Mouse (Mus musculus): ENCODE results near the gene Leo1. TPM values are rescaled to one million over a fixed set of nuclear protein-coding genes. Genes with fewer than 3 reads are reported as not detected.

Leo1 gene
- 39.0 and 39.4 TPM in 2 replicates for polyA plus RNA-seq (2014; fragmentation: Nextera tagmentation; extraction: Ambion mirVana)

- WGBS = under 1% methylated on average over 45 of the region's 45 CpGs
- peak; percentile 82 for DNase-seq (ENCODE audit: low spot score)
Observed at GRCm38 (mm10) chr9:75440796-75441666, at the start of gene Leo1. Leo1 (plus strand) TSS chr9:75441524.

DNA sequence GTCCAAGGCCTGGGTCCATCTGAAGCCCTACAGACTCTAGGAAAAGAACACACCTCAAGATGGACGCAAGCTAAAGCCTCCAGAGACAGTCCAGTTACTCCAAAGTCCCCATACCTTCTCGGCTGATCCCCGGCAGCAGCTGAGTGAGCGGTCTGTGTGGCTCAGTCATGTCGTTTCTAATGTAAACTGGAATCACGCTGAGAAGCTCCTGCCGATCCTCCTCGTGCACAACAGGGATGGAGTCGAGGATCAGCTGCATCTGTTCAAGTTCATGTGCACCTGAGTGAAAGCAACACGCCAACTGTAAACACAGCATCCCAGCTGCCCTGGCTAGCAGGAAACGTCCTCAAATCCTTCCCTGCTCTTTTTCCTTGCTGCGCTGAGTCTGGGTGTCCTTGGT is 48.1 kb upstream of the Leo1 start:
- Histone ChIP-seq H3K4me2 (no peak overlapping the region), H3K9ac (ENCODE audit: low read depth, low read length) (no peak overlapping the region), H3K4me1 (replicated peaks; ENCODE audit: control insufficient read depth, insufficient read depth, low read length) (no peaks in the 10 kb centered on the region), H3K4me3 (ENCODE audit: low read depth, low read length) (no peak overlapping the region), H3K27me3 (replicated peaks; ENCODE audit: control insufficient read depth, insufficient read depth, low read length) (no peaks in the 10 kb centered on the region), H3K9me3 (ENCODE audit: control insufficient read depth, low read length) (no peaks in the 10 kb centered on the region), H3K36me3 (ENCODE audit: control insufficient read depth, insufficient read depth, low read length) (peaks cover 31% of the 10 kb centered on the region), H3K27ac (ENCODE audit: low read depth, low read length) (no peak overlapping the region)
- WGBS = 89% methylated on average over 12 of the region's 12 CpGs
- DNase-seq (ENCODE audit: low spot score) = no peak
- no peak for ATAC-seq (replicated peaks; ENCODE audit: low FRiP score)

More at GRCm38 (mm10) chr9:75440796-75441666, at the start of gene Leo1:
- Histone ChIP-seq H3K27me3 (replicated peaks; ENCODE audit: control insufficient read depth, insufficient read depth, low read length) (no peaks in the 10 kb centered on the region), H3K9ac (ENCODE audit: low read depth, low read length) (peak within 1 kb of the TSS; percentile 78), H3K4me1 (replicated peaks; ENCODE audit: control insufficient read depth, insufficient read depth, low read length) (peaks cover 6% of the 10 kb centered on the region), H3K36me3 (ENCODE audit: control insufficient read depth, insufficient read depth, low read length) (peaks cover 4% of the 10 kb centered on the region), H3K4me2 (peak within 1 kb of the TSS; percentile 93), H3K4me3 (ENCODE audit: low read depth, low read length) (peak within 1 kb of the TSS; percentile 82), H3K9me3 (ENCODE audit: control insufficient read depth, low read length) (no peaks in the 10 kb centered on the region), H3K27ac (ENCODE audit: low read depth, low read length) (peak within 1 kb of the TSS; percentile 69)
- peak; percentile 86 for ATAC-seq (replicated peaks; ENCODE audit: low FRiP score)

- Histone ChIP-seq H3K27me3 (replicated peaks; ENCODE audit: control insufficient read depth, insufficient read depth, low read length) (no peaks in the 10 kb centered on the region), H3K4me2 (no peak overlapping the region), H3K9ac (ENCODE audit: low read depth, low read length) (no peak overlapping the region), H3K4me3 (ENCODE audit: low read depth, low read length) (no peak overlapping the region), H3K4me1 (replicated peaks; ENCODE audit: control insufficient read depth, insufficient read depth, low read length) (peaks cover 3% of the 10 kb centered on the region; the same call in 1 of the 2 replicates), H3K27ac (ENCODE audit: low read depth, low read length) (no peak overlapping the region), H3K36me3 (ENCODE audit: control insufficient read depth, insufficient read depth, low read length) (peaks cover 21% of the 10 kb centered on the region), H3K9me3 (ENCODE audit: control insufficient read depth, low read length) (no peaks in the 10 kb centered on the region)
- no peak for DNase-seq (ENCODE audit: low spot score)
- WGBS = 59% methylated on average over 6 of the region's 6 CpGs
- peak; percentile 42 for ATAC-seq (replicated peaks; ENCODE audit: low FRiP score)
Observed at GRCm38 (mm10) chr9:75395971-75396370, 45.4 kb upstream of the Leo1 start.

DNA sequence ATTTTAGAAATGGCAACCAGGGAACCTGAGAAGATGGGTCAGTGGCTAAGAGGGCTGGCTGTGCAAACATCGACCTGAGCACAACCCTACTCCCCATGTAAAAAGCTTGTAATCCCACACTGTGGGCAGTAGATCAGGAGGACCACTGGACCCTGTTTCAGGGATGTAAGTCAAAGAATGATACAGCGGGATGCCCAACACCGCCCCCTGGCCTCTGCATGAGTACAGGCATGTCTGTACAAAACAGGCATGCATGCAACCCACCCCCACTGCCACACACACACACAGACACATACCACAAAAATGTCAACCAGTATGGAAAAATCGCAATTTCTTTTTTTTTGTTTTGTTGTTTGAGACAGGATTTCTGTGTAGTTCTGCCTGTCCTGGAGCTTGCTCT is 42.3 kb upstream of the Leo1 start:
- H3K27ac ChIP-seq (ENCODE audit: low read depth, low read length) = no peak overlapping the region
- H3K9ac ChIP-seq (ENCODE audit: low read depth, low read length) = no peak overlapping the region
- DNase-seq (ENCODE audit: low spot score) (no peak), ATAC-seq (replicated peaks; ENCODE audit: low FRiP score) (no peak)
- H3K27me3 ChIP-seq (replicated peaks; ENCODE audit: control insufficient read depth, insufficient read depth, low read length) = no peaks in the 10 kb centered on the region
- H3K4me2 ChIP-seq = no peak overlapping the region
- WGBS = 91% methylated on average over 4 of the region's 4 CpGs
- no peaks in the 10 kb centered on the region for H3K9me3 ChIP-seq (ENCODE audit: control insufficient read depth, low read length)
- H3K36me3 ChIP-seq (ENCODE audit: control insufficient read depth, insufficient read depth, low read length) = peaks cover 11% of the 10 kb centered on the region
- no peak overlapping the region for H3K4me3 ChIP-seq (ENCODE audit: low read depth, low read length)
- peaks cover 16% of the 10 kb centered on the region for H3K4me1 ChIP-seq (replicated peaks; ENCODE audit: control insufficient read depth, insufficient read depth, low read length)

GRCm38 (mm10) chr9:75400639-75401038 is 40.7 kb upstream of the Leo1 start:
- no peak overlapping the region for H3K4me3 ChIP-seq (ENCODE audit: low read depth, low read length)
- H3K9me3 ChIP-seq (ENCODE audit: control insufficient read depth, low read length) = no peaks in the 10 kb centered on the region
- DNase-seq (ENCODE audit: low spot score) = no peak
- H3K27me3 ChIP-seq (replicated peaks; ENCODE audit: control insufficient read depth, insufficient read depth, low read length) = no peaks in the 10 kb centered on the region
- H3K4me1 ChIP-seq (replicated peaks; ENCODE audit: control insufficient read depth, insufficient read depth, low read length) = peaks cover 26% of the 10 kb centered on the region
- H3K36me3 ChIP-seq (ENCODE audit: control insufficient read depth, insufficient read depth, low read length) = peaks cover 8% of the 10 kb centered on the region
- WGBS = 59% methylated on average over 5 of the region's 5 CpGs
- H3K4me2 ChIP-seq = no peak overlapping the region
- no peak overlapping the region for H3K27ac ChIP-seq (ENCODE audit: low read depth, low read length)
- ATAC-seq (replicated peaks; ENCODE audit: low FRiP score) = 0 out of 2 replicates have a peak, but pooled peaks have one; percentile 19
- H3K9ac ChIP-seq (ENCODE audit: low read depth, low read length) = no peak overlapping the region

DNA sequence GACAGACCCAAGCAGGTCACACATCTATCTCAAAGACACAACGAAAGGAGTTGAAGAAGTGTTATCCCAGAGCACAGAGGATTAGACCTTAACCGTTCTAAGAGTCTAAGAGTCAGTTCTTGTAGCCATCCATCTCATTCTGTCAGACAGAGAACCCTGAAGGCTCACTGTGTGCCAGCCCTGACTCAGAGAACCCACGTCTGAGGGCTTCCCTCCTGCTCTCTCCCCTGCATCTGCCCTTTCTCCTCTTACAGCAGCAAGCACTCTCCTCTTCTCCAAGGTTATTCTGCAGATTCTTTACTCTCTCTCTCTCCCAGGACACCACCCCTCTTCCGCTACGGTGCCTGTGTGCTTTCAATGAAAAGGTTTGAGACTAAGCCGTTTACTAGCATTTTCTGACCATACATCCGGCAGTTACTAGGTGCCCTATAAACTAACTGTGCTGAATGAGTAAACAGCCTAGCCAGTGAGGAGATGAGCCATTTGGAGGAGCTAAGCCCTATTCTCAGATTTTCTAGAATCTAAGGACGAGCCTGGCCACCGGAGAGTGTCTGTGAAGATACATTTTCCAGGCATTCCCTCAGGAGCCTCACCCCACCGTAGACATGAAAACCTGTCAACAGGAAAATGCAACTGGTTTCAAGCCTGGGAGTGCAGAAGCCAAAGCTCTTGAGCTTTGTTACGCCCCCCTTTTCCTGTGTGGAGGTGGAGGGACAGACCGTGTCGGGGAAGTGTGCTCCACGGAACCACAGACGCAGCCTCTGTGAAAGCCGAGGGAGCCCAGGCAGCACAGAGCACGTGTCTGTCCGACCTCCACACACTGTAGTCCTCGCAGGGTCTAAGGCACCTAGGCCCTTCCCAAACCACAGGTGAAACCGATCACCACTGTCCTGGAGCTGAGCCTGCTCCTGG is 39.5 kb upstream of the Leo1 start:
- DNase-seq (ENCODE audit: low spot score) = no peak
- 60% methylated on average over 20 of the region's 20 CpGs for WGBS
- 0 out of 2 replicates have a peak, but pooled peaks have one; percentile 24 for ATAC-seq (replicated peaks; ENCODE audit: low FRiP score)
- no peak overlapping the region for H3K27ac ChIP-seq (ENCODE audit: low read depth, low read length)
- H3K9me3 ChIP-seq (ENCODE audit: control insufficient read depth, low read length) = no peaks in the 10 kb centered on the region
- no peak overlapping the region for H3K4me2 ChIP-seq
- peaks cover 37% of the 10 kb centered on the region for H3K4me1 ChIP-seq (replicated peaks; ENCODE audit: control insufficient read depth, insufficient read depth, low read length)
- H3K36me3 ChIP-seq (ENCODE audit: control insufficient read depth, insufficient read depth, low read length) = peaks cover 8% of the 10 kb centered on the region; the same call in 1 of the 2 replicates
- H3K27me3 ChIP-seq (replicated peaks; ENCODE audit: control insufficient read depth, insufficient read depth, low read length) = no peaks in the 10 kb centered on the region
- no peak overlapping the region for H3K9ac ChIP-seq (ENCODE audit: low read depth, low read length)
- H3K4me3 ChIP-seq (ENCODE audit: low read depth, low read length) = no peak overlapping the region

- ATAC-seq (replicated peaks; ENCODE audit: low FRiP score) (no peak), DNase-seq (ENCODE audit: low spot score) (no peak)
- no peaks in the 10 kb centered on the region for H3K27me3 ChIP-seq (replicated peaks; ENCODE audit: control insufficient read depth, insufficient read depth, low read length)
- H3K36me3 ChIP-seq (ENCODE audit: control insufficient read depth, insufficient read depth, low read length) = no peaks in the 10 kb centered on the region
- H3K27ac ChIP-seq (ENCODE audit: low read depth, low read length) = no peak overlapping the region
- WGBS = 84% methylated on average over 3 of the region's 3 CpGs
- H3K9ac ChIP-seq (ENCODE audit: low read depth, low read length) = no peak overlapping the region
- no peak overlapping the region for H3K4me2 ChIP-seq
- no peak overlapping the region for H3K4me3 ChIP-seq (ENCODE audit: low read depth, low read length)
- no peaks in the 10 kb centered on the region for H3K9me3 ChIP-seq (ENCODE audit: control insufficient read depth, low read length)
- peaks cover 45% of the 10 kb centered on the region for H3K4me1 ChIP-seq (replicated peaks; ENCODE audit: control insufficient read depth, insufficient read depth, low read length)
Observed at GRCm38 (mm10) chr9:75403520-75403919, 37.8 kb upstream of the Leo1 start.

GRCm38 (mm10) chr9:75406121-75406520 is 35.2 kb upstream of the Leo1 start:
- Histone ChIP-seq H3K4me1 (replicated peaks; ENCODE audit: control insufficient read depth, insufficient read depth, low read length) (peaks cover 50% of the 10 kb centered on the region), H3K4me2 (no peak overlapping the region), H3K36me3 (ENCODE audit: control insufficient read depth, insufficient read depth, low read length) (no peaks in the 10 kb centered on the region), H3K9me3 (ENCODE audit: control insufficient read depth, low read length) (no peaks in the 10 kb centered on the region), H3K27me3 (replicated peaks; ENCODE audit: control insufficient read depth, insufficient read depth, low read length) (no peaks in the 10 kb centered on the region), H3K4me3 (ENCODE audit: low read depth, low read length) (no peak overlapping the region), H3K27ac (ENCODE audit: low read depth, low read length) (no peak overlapping the region), H3K9ac (ENCODE audit: low read depth, low read length) (no peak overlapping the region)
- WGBS = 92% methylated on average over 2 of the region's 2 CpGs
- ATAC-seq (replicated peaks; ENCODE audit: low FRiP score) = no peak
- no peak for DNase-seq (ENCODE audit: low spot score)
